Mouse (Mus musculus): Measurements from ENCODE around the gene Tgfbrap1.
"Not testable (repeated sequence)": the region's sequence is repeated elsewhere in the genome, so short reads cannot be mapped to it uniquely, and the experiment has no call there.

Gene Tgfbrap1

GRCm38 (mm10) chr1:43045204-43045982 lies 53.0 kb downstream of the Tgfbrap1 start:
- intact Hi-C loops (cut with DNase I): no loop called here

GRCm38 (mm10) chr1:43042271-43042670 lies 56.2 kb downstream of the Tgfbrap1 start:
- intact Hi-C loops (cut with DNase I): no loop called here

GRCm38 (mm10) chr1:43036014-43036413 lies 62.4 kb downstream of the Tgfbrap1 start:
- intact Hi-C loops (cut with DNase I): no loop called here

DNA sequence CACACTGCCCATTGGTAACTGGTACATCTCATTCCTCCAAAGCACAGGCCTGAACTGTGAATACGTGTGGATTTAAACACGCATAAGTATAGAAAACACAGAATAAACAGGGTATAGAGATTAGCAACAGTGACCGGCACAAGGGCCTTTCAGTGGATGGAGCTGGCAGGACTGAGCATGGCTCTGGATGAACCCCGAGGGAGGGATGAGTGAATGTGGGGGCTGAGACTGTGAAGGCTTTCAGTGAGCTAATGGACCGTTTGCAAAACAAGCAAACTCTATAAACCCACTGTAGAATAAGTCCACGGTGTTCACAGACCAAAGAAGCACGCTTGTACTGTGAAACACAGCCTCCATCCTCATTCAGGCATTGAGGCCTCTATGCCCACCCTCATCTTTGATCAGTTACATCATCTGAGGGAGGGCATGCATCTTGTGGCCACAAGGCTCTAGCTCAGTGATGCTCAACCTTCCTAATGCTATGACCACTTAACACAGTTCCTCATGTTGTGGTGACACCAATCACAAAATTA lies 83.2 kb downstream of the Tgfbrap1 start:
- intact Hi-C loops (cut with DNase I): not testable (repeated sequence)

GRCm38 (mm10) chr1:43010461-43010860 lies 88.0 kb downstream of the Tgfbrap1 start:
- intact Hi-C loops (cut with DNase I): no loop called here

DNA sequence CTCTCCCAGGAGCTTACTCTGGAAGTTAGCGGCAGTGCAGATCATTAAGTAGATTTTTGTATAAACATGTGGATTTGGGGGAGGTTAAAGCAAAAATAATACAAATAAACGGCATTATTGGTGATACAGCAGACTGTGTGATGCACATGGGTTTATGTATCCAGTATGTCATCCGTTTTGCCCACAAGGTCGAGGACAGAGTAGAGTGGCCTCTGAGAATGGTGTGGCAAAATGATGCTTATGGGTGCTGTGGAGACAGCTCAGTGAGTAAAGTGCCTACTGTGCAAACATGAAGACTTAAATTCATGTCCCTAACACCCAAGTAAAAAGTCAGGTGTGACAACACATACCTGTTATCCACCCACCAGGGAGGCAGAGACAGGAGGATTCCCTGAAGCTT lies 91.9 kb downstream of the Tgfbrap1 start:
- intact Hi-C loops (cut with DNase I): no loop called here

DNA sequence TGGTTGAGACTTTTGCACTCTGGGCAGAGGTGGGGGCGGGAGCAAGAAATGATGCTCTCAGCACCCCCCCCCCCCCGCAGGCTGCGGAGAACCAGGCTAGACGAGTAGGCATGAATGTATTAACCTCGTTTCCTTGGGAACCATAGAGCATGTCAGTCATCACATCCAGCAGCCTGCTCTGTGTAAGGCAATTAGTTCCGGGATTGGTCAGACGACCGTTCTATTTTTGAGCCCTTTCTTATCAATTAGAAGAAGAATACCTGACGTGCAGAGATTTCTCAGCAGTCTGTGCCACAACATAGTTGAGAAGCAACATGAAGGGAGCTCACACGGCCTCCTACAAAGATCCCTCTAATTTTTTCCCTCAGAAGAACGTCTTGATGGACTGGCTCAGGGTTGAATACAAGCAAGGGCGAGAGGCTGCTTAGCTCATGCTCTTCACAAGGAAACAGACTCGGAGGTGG lies 92.4 kb downstream of the Tgfbrap1 start:
- intact Hi-C loops (cut with DNase I): no loop called here

Small RNA genes within 50 kb of the gene (microRNA-seq; reads per million reads assigned to microRNA genes)
- 0 reads per million in 2 experiments for gene Gm24001
